Mouse (Mus musculus): ENCODE data around the gene Dtnbp1. TPM values are rescaled to one million over a fixed set of nuclear protein-coding genes. Genes with fewer than 3 reads are reported as not detected.

The Dtnbp1 gene
- polyA plus RNA-seq, 1 experiment = 63.7 TPM

DNA sequence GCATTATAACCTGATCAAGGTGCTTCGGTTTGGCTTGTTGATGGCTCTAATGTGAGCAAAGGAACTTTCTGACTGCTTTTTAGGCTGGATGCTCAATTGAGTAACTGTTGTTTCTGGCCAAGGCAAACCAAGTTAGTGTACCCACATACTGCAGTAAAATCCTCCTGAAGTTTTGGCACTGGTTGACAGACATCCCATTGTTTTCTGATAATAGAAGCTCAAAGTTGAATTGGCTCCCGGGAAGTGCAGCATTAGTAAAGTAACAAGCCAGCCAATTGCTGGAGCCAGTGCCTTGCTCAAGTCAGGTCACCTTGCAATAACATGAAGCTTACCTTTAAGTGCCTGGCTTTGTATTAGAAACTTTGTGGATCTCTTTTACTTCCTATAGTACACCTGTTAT lies 111.3 kb downstream of the Dtnbp1 start:
- Histone ChIP-seq H3K36me3 (replicated peaks; ENCODE audit: low read length) (peaks cover 97% of the 10 kb centered on the region), H3K9me3 (no peaks in the 10 kb centered on the region)
- no peak for TF ChIP-seq GATA1 (IDR thresholded peaks at IDR 0.05; ENCODE audit: borderline replicate concordance, low read length)
- no peak for TF ChIP-seq FLI1 (IDR thresholded peaks at IDR 0.05; ENCODE audit: low read length)

DNA sequence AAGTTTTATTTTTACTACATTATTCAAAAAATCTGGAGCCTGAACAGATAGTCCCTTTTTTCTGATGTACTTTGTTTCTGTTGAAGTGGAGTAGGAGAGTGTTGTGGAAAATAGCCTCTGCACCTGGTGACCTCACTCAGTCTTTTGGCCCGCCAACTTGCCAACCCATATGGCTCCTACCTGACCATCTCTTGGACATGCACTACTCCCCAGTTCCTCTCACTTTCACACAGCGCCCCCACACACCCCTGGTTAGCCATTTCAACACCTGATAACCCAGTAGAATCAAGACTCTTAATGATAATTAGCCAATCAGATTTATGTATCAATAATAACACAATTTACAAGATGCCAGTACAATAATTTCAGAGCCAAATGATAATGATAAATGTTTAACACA lies 115.7 kb downstream of the Dtnbp1 start:
- TF ChIP-seq FLI1 (IDR thresholded peaks at IDR 0.05; ENCODE audit: low read length) = no peak
- TF ChIP-seq GATA1 (IDR thresholded peaks at IDR 0.05; ENCODE audit: borderline replicate concordance, low read length) = no peak

More for the DNA sequence above, 111.3 kb downstream of the Dtnbp1 start:
- no peak overlapping the region for H3K4me3 ChIP-seq (replicated peaks)
- no peaks in the 10 kb centered on the region for H3K27me3 ChIP-seq (replicated peaks)
- peaks cover 36% of the 10 kb centered on the region for H3K4me1 ChIP-seq

DNA sequence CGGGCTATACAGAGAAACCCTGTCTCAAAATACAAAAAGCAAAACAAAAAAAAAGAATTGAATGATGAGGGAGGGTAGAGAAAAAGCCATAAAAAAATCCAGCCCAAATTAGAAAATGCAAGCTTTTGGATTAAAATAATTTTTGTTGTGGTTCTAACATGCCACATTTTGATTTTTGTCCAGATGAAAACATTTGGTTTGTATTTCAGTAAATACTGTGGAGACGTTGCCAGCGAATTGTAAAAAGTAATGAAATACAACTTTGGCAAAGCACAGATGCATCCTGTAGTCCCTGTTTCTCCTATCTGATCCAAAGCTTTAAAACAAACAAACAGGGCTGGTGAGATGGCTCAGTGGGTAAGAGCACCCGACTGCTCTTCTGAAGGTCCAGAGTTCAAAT lies 120.9 kb downstream of the Dtnbp1 start:
- H3K36me3 ChIP-seq (replicated peaks; ENCODE audit: low read length) = peaks cover 92% of the 10 kb centered on the region
- H3K4me1 ChIP-seq = peaks cover 58% of the 10 kb centered on the region
- no peaks in the 10 kb centered on the region for H3K9me3 ChIP-seq
- no peak overlapping the region for H3K4me3 ChIP-seq (replicated peaks)
- TF ChIP-seq GATA1 (IDR thresholded peaks at IDR 0.05; ENCODE audit: borderline replicate concordance, low read length) = no peak
- no peak for TF ChIP-seq FLI1 (IDR thresholded peaks at IDR 0.05; ENCODE audit: low read length)
- H3K27me3 ChIP-seq (replicated peaks) = no peaks in the 10 kb centered on the region

More for the DNA sequence above, 115.7 kb downstream of the Dtnbp1 start:
- Histone ChIP-seq H3K36me3 (replicated peaks; ENCODE audit: low read length) (peaks cover 91% of the 10 kb centered on the region), H3K9me3 (no peaks in the 10 kb centered on the region), H3K4me1 (peaks cover 26% of the 10 kb centered on the region), H3K4me3 (replicated peaks) (no peak overlapping the region), H3K27me3 (replicated peaks) (no peaks in the 10 kb centered on the region)

- no peak for TF ChIP-seq GATA1 (IDR thresholded peaks at IDR 0.05; ENCODE audit: borderline replicate concordance, low read length)
- no peak for TF ChIP-seq FLI1 (IDR thresholded peaks at IDR 0.05; ENCODE audit: low read length)
- peaks cover 93% of the 10 kb centered on the region for H3K36me3 ChIP-seq (replicated peaks; ENCODE audit: low read length)
- H3K9me3 ChIP-seq = no peaks in the 10 kb centered on the region
- no peak overlapping the region for H3K4me3 ChIP-seq (replicated peaks)
- H3K4me1 ChIP-seq = peaks cover 62% of the 10 kb centered on the region
- H3K27me3 ChIP-seq (replicated peaks) = no peaks in the 10 kb centered on the region
These were observed 125.1 kb downstream of the Dtnbp1 start for GRCm38 (mm10) chr13:44876799-44877198.

Other genes with a start within 250 kb of the Dtnbp1 start
- gene Gm9817, start 76.5 kb upstream of the Dtnbp1 start, polyA plus RNA-seq (2012; ENCODE audit: insufficient read depth, low replicate concordance) = not detected in 2 replicates

Data from megakaryocyte, embryonic 14.5 days (primary cell).